Mouse (Mus musculus) kidney, adult 2 months (tissue): ENCODE data around the gene Lrig2.

ENCODE experiments used
- CTCF ChIP-seq: fragments of 200-500 bp; conservative IDR thresholded peaks from 2 replicates; pipeline ENCODE4 v1.5.1; 2011; ENCODE audit warnings: low read depth, mild to moderate bottlenecking, control low read depth, low read length, moderate library complexity, mixed read lengths; ENCODE audit not compliant: insufficient read depth, insufficient read length
- POLR2A ChIP-seq: fragments of 200-500 bp; IDR thresholded peaks from one replicate; pipeline ENCODE4 v1.6.1; 2011; ENCODE audit warnings: low read depth, low read length, control low read depth

GRCm38 (mm10) chr3:104400126-104400525 is 111.6 kb downstream of the Lrig2 start:
- TF ChIP-seq CTCF = no peak
- TF ChIP-seq POLR2A = no peak
